Mouse (Mus musculus) liver, embryonic 14.5 days (tissue): ENCODE measurements around the gene Tmem81.

Experiments
- CTCF ChIP-seq: IDR thresholded peaks from 2 replicates; pipeline ENCODE4 v1.5.1; 2016; ENCODE audit warnings: antibody characterized with exemption, low read depth, control low read depth
- EP300 ChIP-seq: IDR thresholded peaks from 2 replicates; pipeline ENCODE4 v1.6.1; 2016; ENCODE audit warnings: antibody characterized with exemption, low read depth

GRCm38 (mm10) chr1:132528071-132528470 is 22.0 kb downstream of the Tmem81 start:
- TF ChIP-seq CTCF (no peak), EP300 (no peak)
